Mouse (Mus musculus): Measurements from ENCODE around the gene Agtrap.
A peak's percentile ranks its signal among the peaks of the same experiment; 100 is the strongest.

Gene Agtrap

GRCm38 (mm10) chr4:148085907-148086305 is 1.9 kb downstream of the Agtrap start:
- TF ChIP-seq GATA4 (IDR thresholded peaks at IDR 0.05; ENCODE audit: insufficient replicate concordance, low read length), result no peak

DNA sequence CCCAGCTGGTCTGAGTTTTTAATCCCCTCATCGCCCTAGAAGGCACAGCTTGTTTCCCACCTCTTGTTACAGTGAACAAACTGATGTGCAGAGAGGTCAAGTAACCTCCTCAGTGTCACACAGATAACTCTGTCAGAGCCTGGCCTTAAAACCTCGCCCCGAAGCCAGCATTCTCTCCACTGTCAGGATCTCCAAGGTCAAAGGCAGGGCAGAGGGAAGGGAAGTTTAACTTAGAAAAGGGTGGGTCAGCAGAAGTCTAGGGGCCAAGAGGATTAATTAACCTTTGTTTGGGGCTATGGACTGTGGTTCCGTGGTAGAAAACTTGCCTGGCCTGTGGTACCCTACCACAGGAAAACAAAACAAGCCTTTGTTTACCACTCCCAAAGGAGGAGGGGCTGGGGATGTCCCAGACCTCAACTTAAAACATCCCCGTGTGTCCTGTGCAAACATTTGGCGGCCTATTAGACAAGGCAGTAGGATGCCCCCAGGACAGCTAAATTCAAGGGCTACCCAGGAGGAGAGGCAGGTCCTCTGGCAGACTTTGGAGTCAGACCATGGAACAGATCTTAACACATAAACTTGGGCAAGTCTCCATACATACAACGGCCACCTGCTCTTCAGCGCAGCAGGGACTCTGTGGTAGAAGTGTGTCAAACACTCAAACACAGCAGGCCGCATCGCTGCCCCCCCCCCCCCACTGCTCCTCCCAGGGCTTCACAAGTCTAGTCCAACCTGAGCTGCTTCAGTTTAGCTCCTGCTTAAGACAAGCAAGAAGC is 2.5 kb downstream of the Agtrap start:
- TF ChIP-seq GATA4 (IDR thresholded peaks at IDR 0.05; ENCODE audit: insufficient replicate concordance, low read length), result peak; percentile 72; the same call in 1 of the 2 replicates

- no peak for TF ChIP-seq GATA4 (IDR thresholded peaks at IDR 0.05; ENCODE audit: insufficient replicate concordance, low read length)
Observed at GRCm38 (mm10) chr4:148084261-148084714, 3.5 kb downstream of the Agtrap start.

- no peak for TF ChIP-seq GATA4 (IDR thresholded peaks at IDR 0.05; ENCODE audit: insufficient replicate concordance, low read length)
Observed at GRCm38 (mm10) chr4:148083176-148083899, 4.5 kb downstream of the Agtrap start.

DNA sequence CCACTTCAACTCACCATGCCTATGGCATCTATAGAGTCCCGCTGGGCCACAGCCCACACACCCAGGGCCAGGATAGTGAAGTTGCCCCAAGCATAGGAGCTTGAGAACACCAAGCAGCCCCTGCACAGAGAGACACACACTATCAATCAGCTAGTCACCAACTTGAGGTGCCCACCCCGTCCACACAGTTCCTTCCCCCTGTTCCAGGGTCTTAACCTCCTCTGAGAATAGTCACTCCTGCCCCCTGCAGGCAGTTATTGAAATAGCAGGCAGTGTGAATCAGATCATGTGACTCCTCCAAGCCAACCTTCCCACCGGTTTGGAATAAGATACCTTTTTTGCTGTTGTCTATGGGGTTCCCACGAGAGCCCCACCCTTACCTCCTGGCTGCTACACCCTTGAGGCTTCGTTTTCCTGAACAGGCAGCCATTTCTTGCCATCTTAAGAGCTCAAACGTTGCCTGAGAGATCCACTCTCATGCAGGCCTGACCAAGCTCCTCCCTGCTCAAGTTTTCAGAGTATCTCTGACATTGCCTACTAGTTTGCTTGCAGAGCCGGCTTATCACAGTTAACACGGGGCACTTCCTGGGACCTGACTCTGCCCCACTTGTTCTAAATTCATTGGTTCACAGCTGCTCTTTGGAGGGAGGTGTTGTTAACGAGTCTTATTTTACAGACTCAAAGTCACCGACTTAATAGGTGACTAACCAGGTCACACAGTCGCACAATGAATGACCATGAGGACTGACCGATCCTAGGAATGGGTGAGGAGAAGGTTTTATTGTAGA is 5.4 kb downstream of the Agtrap start:
- no peak for TF ChIP-seq GATA4 (IDR thresholded peaks at IDR 0.05; ENCODE audit: insufficient replicate concordance, low read length)

DNA sequence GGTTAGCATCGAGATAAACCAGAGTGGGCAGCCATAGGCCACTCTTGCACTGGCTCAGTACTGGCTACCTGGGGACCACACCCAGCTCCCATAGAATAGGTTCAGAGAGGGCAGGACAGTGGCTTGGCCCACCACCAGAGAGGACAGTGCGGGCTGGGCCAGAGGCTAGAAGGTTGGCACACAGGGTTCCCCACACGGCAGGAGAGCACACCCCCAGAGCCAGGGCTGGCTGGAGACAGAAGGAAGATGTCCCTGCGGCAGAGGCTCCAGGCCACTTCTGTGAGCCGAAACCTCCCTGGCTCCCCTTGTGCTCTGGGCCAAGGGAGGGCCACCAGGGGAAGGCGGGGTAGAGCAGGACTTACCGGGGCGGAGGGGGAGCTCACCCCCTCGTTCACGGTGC is 6.6 kb downstream of the Agtrap start:
- no peak for TF ChIP-seq GATA4 (IDR thresholded peaks at IDR 0.05; ENCODE audit: insufficient replicate concordance, low read length)

GRCm38 (mm10) chr4:148080597-148080973 is 7.2 kb downstream of the Agtrap start:
- no peak for TF ChIP-seq GATA4 (IDR thresholded peaks at IDR 0.05; ENCODE audit: insufficient replicate concordance, low read length)

DNA sequence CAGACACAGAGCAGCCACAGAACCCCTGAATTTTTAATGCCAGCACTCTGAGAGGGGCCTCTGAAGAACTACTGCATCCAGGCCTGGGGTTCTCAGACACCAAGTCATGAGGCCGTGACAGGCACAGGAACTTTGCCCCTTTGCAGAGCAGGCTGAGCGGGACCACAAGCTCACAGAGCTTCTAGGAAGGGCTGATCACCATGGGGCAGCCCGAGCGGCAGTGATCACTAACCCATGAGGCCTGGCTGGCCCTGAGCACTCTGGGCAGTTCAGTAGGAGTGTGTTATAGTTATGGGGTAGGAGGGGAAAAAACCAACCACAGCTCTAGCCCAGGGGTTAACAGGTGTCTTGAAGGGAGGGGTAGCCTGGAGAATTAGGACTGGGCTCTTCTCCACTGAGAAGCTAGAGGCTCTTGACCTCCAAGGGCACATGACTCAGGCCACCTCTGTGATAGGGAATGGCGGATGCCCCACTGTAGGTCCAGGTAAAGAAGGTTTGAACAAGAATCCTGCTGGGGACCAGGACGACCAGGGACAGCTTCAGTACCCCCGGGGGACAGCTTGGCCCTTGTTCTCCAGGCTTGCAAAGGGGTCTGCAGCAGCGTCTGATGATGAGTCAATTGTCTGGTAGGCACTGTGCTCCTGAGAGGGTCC is 7.8 kb downstream of the Agtrap start:
- TF ChIP-seq GATA4 (IDR thresholded peaks at IDR 0.05; ENCODE audit: insufficient replicate concordance, low read length), result no peak

GRCm38 (mm10) chr4:148079212-148079611 is 8.6 kb downstream of the Agtrap start:
- no peak for TF ChIP-seq GATA4 (IDR thresholded peaks at IDR 0.05; ENCODE audit: insufficient replicate concordance, low read length)

GRCm38 (mm10) chr4:148075881-148076280 is 11.9 kb downstream of the Agtrap start:
- no peak for TF ChIP-seq GATA4 (IDR thresholded peaks at IDR 0.05; ENCODE audit: insufficient replicate concordance, low read length)

- no peak for TF ChIP-seq GATA4 (IDR thresholded peaks at IDR 0.05; ENCODE audit: insufficient replicate concordance, low read length)
Observed at GRCm38 (mm10) chr4:148075259-148075658, 12.6 kb downstream of the Agtrap start.

DNA sequence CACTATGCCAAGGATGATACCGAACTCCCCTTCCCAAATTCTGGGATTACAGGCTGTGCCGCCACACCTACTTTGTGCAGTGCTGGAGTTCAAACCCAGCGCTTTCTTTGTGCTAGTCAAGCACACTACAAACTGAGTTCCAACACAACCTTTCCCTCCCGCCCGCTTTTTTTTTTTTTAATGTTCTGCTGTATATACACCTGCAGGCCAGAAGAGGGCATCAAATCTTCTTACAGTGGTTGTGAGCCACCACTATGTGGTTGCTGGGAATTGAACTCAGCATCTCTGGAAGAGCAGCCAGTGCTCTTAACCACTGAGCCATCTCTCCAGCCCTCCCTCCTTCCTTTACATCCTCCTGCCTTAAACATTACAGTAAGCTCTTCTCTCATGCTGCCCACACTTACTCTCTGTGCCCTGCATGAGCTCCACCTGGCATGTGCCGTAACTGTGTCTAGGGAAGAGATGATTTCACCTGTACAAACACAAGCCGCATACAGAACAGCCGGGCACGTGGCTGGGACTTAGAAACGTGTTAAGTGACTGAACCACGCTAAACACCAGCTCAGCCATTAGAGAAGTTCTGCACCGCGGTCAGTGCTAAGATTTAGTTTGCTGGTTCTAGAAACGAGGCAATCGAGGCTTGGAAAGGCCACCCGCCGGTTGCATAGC is 13.2 kb downstream of the Agtrap start:
- TF ChIP-seq GATA4 (IDR thresholded peaks at IDR 0.05; ENCODE audit: insufficient replicate concordance, low read length), result no peak

DNA sequence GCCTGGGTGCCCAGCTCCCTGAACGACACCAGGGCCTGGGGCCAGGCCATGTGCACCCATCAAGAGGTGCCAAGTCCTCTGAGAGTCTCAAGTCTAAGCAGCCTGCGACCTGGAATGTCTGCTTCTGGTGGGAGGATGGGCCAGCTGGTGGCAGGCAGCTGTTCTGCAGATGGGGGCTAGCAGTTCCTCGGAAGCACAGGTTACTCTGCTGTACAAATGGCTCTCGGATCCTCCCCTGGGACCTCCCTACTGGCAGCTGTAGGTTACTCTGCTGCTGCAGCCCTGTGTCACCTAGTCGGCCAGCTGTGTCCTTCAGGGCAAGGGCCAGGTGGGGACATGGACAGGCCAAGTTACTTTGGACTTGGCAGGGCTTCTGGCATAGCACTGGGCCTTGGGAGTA is 16.3 kb downstream of the Agtrap start:
- TF ChIP-seq GATA4 (IDR thresholded peaks at IDR 0.05; ENCODE audit: insufficient replicate concordance, low read length), result no peak

GRCm38 (mm10) chr4:148069602-148070218 is 18.1 kb downstream of the Agtrap start:
- TF ChIP-seq GATA4 (IDR thresholded peaks at IDR 0.05; ENCODE audit: insufficient replicate concordance, low read length), result no peak

Data from liver, adult (tissue).